ENCODE assay signal across 8 mouse cellular contexts in genomic region chr19:41831718-41832391, GRCm38 (mm10). TPM values are rescaled to one million over a fixed set of nuclear protein-coding genes. Genes with fewer than 3 reads are reported as not detected.
DNase-seq lines count a peak whose midpoint lies in the region; ATAC-seq lines count a peak whose summit lies in the region.

No protein-coding gene starts in this region.

- no peak overlapping the region for H3K9ac ChIP-seq in kidney, embryonic 15.5 days
- peak overlapping the region; percentile 53 for H3K9ac ChIP-seq in hindbrain, embryonic 12.5 days
- peak overlapping the region; percentile 78 for H3K9ac ChIP-seq in midbrain, embryonic 14.5 days (replicated peaks; ENCODE audit: low read length)

- no peak for ATAC-seq in kidney, embryonic 15.5 days (replicated peaks; ENCODE audit: low FRiP score)
- ATAC-seq in hindbrain, embryonic 12.5 days (ENCODE audit: low FRiP score) = no peak
- no peak for ATAC-seq in midbrain, embryonic 14.5 days (ENCODE audit: low FRiP score, low TSS enrichment)
- no peak for ATAC-seq in frontal cortex, adult (ENCODE audit: low TSS enrichment)

- H3K36me3 ChIP-seq in kidney, embryonic 15.5 days = no peaks in the 10 kb centered on the region
- no peaks in the 10 kb centered on the region for H3K36me3 ChIP-seq in hindbrain, embryonic 12.5 days
- no peaks in the 10 kb centered on the region for H3K36me3 ChIP-seq in midbrain, embryonic 14.5 days (ENCODE audit: control insufficient read depth, insufficient read depth, low read length)

- peak overlapping the region; percentile 75 for H3K4me3 ChIP-seq in kidney, embryonic 15.5 days (replicated peaks)
- H3K4me3 ChIP-seq in brown adipose tissue, adult 24 weeks (ENCODE audit: insufficient read depth, low read depth, low read length) = peak overlapping the region; percentile 67
- peak overlapping the region; percentile 88 for H3K4me3 ChIP-seq in hindbrain, embryonic 12.5 days
- H3K4me3 ChIP-seq in midbrain, embryonic 14.5 days (replicated peaks; ENCODE audit: low read depth, low read length) = peak overlapping the region; percentile 77

- no peaks in the 10 kb centered on the region for H3K9me3 ChIP-seq in kidney, embryonic 15.5 days (replicated peaks)
- no peaks in the 10 kb centered on the region for H3K9me3 ChIP-seq in hindbrain, embryonic 12.5 days (replicated peaks)
- no peaks in the 10 kb centered on the region for H3K9me3 ChIP-seq in midbrain, embryonic 14.5 days (ENCODE audit: control insufficient read depth, low read length)

- H3K4me1 ChIP-seq in kidney, embryonic 15.5 days = peaks cover 31% of the 10 kb centered on the region
- H3K4me1 ChIP-seq in brown adipose tissue, adult 24 weeks (ENCODE audit: control insufficient read depth, insufficient read depth, insufficient read length, low read length) = peaks cover 9% of the 10 kb centered on the region
- peaks cover 30% of the 10 kb centered on the region for H3K4me1 ChIP-seq in hindbrain, embryonic 12.5 days
- peaks cover 33% of the 10 kb centered on the region for H3K4me1 ChIP-seq in midbrain, embryonic 14.5 days (ENCODE audit: control insufficient read depth, insufficient read depth, low read length)

- H3K27me3 ChIP-seq in kidney, embryonic 15.5 days = peaks cover 35% of the 10 kb centered on the region
- peaks cover 23% of the 10 kb centered on the region for H3K27me3 ChIP-seq in hindbrain, embryonic 12.5 days
- no peaks in the 10 kb centered on the region for H3K27me3 ChIP-seq in midbrain, embryonic 14.5 days (ENCODE audit: control insufficient read depth, insufficient read depth, low read length)

- no peak overlapping the region for H3K27ac ChIP-seq in kidney, embryonic 15.5 days
- H3K27ac ChIP-seq in brown adipose tissue, adult 24 weeks (replicated peaks; ENCODE audit: low read depth, low read length) = no peak overlapping the region
- 0 out of 2 replicates have a peak overlapping the region, but pooled peaks have one; percentile 23 for H3K27ac ChIP-seq in hindbrain, embryonic 12.5 days
- H3K27ac ChIP-seq in midbrain, embryonic 14.5 days (replicated peaks; ENCODE audit: low read depth, low read length) = no peak overlapping the region

- 7% methylated on average over 14 of the region's 14 CpGs for whole genome bisulfite sequencing in kidney, embryonic 15.5 days
- WGBS in hindbrain, embryonic 12.5 days = 3% methylated on average over 14 of the region's 14 CpGs
- 6% methylated on average over 14 of the region's 14 CpGs for WGBS in midbrain, embryonic 14.5 days

- DNase-seq in kidney, adult 8-10 months = no peak
- peak; percentile 26 for DNase-seq in midbrain, embryonic 14.5 days
- DNase-seq in urinary bladder, adult 2 months (ENCODE audit: low spot score) = no peak
- DNase-seq in left cerebral cortex, adult 9 months (ENCODE audit: low spot score in 2 of 2) = no peak

- peak overlapping the region; percentile 99 for H3K4me2 ChIP-seq in kidney, embryonic 15.5 days
- peak overlapping the region; percentile 98 for H3K4me2 ChIP-seq in hindbrain, embryonic 12.5 days (replicated peaks)
- peak overlapping the region; percentile 97 for H3K4me2 ChIP-seq in midbrain, embryonic 14.5 days (ENCODE audit: low read length)

RNA-seq across cellular contexts. Expression of gene Frat1, which starts 2.1 kb away (rescaled TPM):
- 5.6 and 6.3 TPM in 2 replicates for polyA plus RNA-seq in kidney, embryonic 15.5 days (2015; fragmentation: Nextera tagmentation; extraction: Ambion mirVana)
- polyA plus RNA-seq in brown adipose tissue, adult 24 weeks (2012; ENCODE audit: insufficient read depth, insufficient read length, missing spikeins) = 5.3 and 6.0 TPM in 2 replicates
- polyA plus RNA-seq in hindbrain, embryonic 12.5 days (2016; fragmentation: Nextera tagmentation; extraction: Ambion mirVana) = 16.8 and 19.4 TPM in 2 replicates
- 30.6 and 32.7 TPM in 2 replicates for polyA plus RNA-seq in midbrain, embryonic 14.5 days (2014; fragmentation: Nextera tagmentation; extraction: Ambion mirVana)
- 0.95 and 1.5 TPM in 2 replicates for polyA plus RNA-seq in urinary bladder, adult 2 months (2012; rRNA removed)

RNA-seq across cellular contexts. Expression of gene Frat2, which starts 16.1 kb away (rescaled TPM):
- 4.8 and 5.9 TPM in 2 replicates for polyA plus RNA-seq in kidney, embryonic 15.5 days (2015; fragmentation: Nextera tagmentation; extraction: Ambion mirVana)
- polyA plus RNA-seq in brown adipose tissue, adult 24 weeks (2012; ENCODE audit: insufficient read depth, insufficient read length, missing spikeins) = 1.3 and 2.1 TPM in 2 replicates
- polyA plus RNA-seq in hindbrain, embryonic 12.5 days (2016; fragmentation: Nextera tagmentation; extraction: Ambion mirVana) = 14.5 and 15.3 TPM in 2 replicates
- 5.6 and 7.3 TPM in 2 replicates for polyA plus RNA-seq in midbrain, embryonic 14.5 days (2014; fragmentation: Nextera tagmentation; extraction: Ambion mirVana)
- 1.8 and 2.3 TPM in 2 replicates for polyA plus RNA-seq in urinary bladder, adult 2 months (2012; rRNA removed)

RNA-seq across cellular contexts. Expression of gene Arhgap19, which starts 30.0 kb away (rescaled TPM):
- 29.7 and 29.9 TPM in 2 replicates for polyA plus RNA-seq in kidney, embryonic 15.5 days (2015; fragmentation: Nextera tagmentation; extraction: Ambion mirVana)
- polyA plus RNA-seq in brown adipose tissue, adult 24 weeks (2012; ENCODE audit: insufficient read depth, insufficient read length, missing spikeins) = 2.5 and 2.8 TPM in 2 replicates
- polyA plus RNA-seq in hindbrain, embryonic 12.5 days (2016; fragmentation: Nextera tagmentation; extraction: Ambion mirVana) = 22.4 and 23.2 TPM in 2 replicates
- polyA plus RNA-seq in midbrain, embryonic 14.5 days (2014; fragmentation: Nextera tagmentation; extraction: Ambion mirVana) = 4.7 and 8.5 TPM in 2 replicates
- polyA plus RNA-seq in urinary bladder, adult 2 months (2012; rRNA removed) = 4.3 and 4.6 TPM in 2 replicates
